Mouse (Mus musculus) kidney, postnatal 0 days (tissue): ENCODE results near the gene Sh3bp5. TPM values are rescaled to one million over a fixed set of nuclear protein-coding genes. Genes with fewer than 3 reads are reported as not detected.

Experiments used
- ATAC-seq: fragments of 200-750 bp; cut with Nextera tagmentation; replicated peaks from 2 replicates; pipeline ENCODE4 v1.8.0; 2017; ENCODE audit warnings: low read depth, moderate number of reproducible peaks, moderate TSS enrichment, moderate library complexity; ENCODE audit not compliant: low FRiP score
- DNase-seq: peaks from one replicate; pipeline ENCODE4 v3.0.0-alpha.2; 2016; ENCODE audit warnings: low spot score
- H3K27ac ChIP-seq: fragments of 300-500 bp; sonication (generic); 2 replicates; pipeline ENCODE4 v1.5.1; 2014; ENCODE audit warnings: mild to moderate bottlenecking
- H3K27me3 ChIP-seq: fragments of 300-500 bp; sonication (generic); 2 replicates; pipeline ENCODE4 v1.6.1; 2014; ENCODE audit warnings: low read length, mixed read lengths; ENCODE audit not compliant: insufficient read depth
- H3K36me3 ChIP-seq: fragments of 300-500 bp; sonication (generic); 2 replicates; pipeline ENCODE4 v1.6.1; 2014; ENCODE audit warnings: low read length, mixed read lengths; ENCODE audit not compliant: insufficient read depth
- H3K4me1 ChIP-seq: fragments of 300-500 bp; sonication (generic); replicated peaks from 2 replicates; pipeline ENCODE4 v1.6.1; 2014; ENCODE audit warnings: antibody characterized with exemption, low read length, mixed read lengths; ENCODE audit not compliant: insufficient read depth
- H3K4me2 ChIP-seq: fragments of 300-500 bp; sonication (generic); 2 replicates; pipeline ENCODE4 v1.6.1; 2014; ENCODE audit warnings: mild to moderate bottlenecking, low read length, moderate library complexity, mixed read lengths
- H3K4me3 ChIP-seq: fragments of 300-500 bp; sonication (generic); replicated peaks from 2 replicates; pipeline ENCODE4 v1.5.1; 2014; ENCODE audit warnings: low read depth, low read length
- H3K9ac ChIP-seq: fragments of 300-500 bp; sonication (generic); 2 replicates; pipeline ENCODE4 v1.6.1; 2014; ENCODE audit warnings: low read depth, low read length
- H3K9me3 ChIP-seq: fragments of 300-500 bp; sonication (generic); replicated peaks from 2 replicates; pipeline ENCODE4 v1.6.1; 2016; ENCODE audit warnings: low read length, inconsistent platforms, mixed read lengths
- CTCF ChIP-seq: IDR thresholded peaks from 2 replicates; pipeline ENCODE4 v1.5.1; 2016; ENCODE audit warnings: antibody characterized with exemption, low read depth, mild to moderate bottlenecking, moderate library complexity
- WGBS: fragments of 180-500 bp; shearing (Covaris S2); extraction: QIAGEN DNeasy Blood & Tissue Kit; methylation state at CpG from one replicate; pipeline ENCODE4 v1.1.7; 2014; 5-methylcytosine and 5-hydroxymethylcytosine counted together
- polyA plus RNA-seq: library from polyadenylated mRNA; unstranded; fragments of >200 nt; fragmentation: Nextera tagmentation; extraction: Ambion mirVana; gene quantifications from 2 replicates; pipeline ENCODE4 v1.2.1, GENCODE M21; 2015

Sh3bp5 gene
- polyA plus RNA-seq, 1 experiment from 2014 or later, result 45.2 TPM

- H3K27ac ChIP-seq, result peak overlapping the region; percentile 76
- peak; percentile 77 for DNase-seq
These were observed 14.9 kb downstream of the Sh3bp5 start for GRCm38 (mm10) chr14:31420985-31421384.

GRCm38 (mm10) chr14:31420562-31420961 is 15.3 kb downstream of the Sh3bp5 start:
- ATAC-seq, result no peak
- Histone ChIP-seq H3K4me3 (no peak overlapping the region), H3K9ac (no peak overlapping the region), H3K4me1 (peaks cover 30% of the 10 kb centered on the region), H3K36me3 (no peaks in the 10 kb centered on the region; the same call in 1 of the 2 replicates), H3K4me2 (no peak overlapping the region), H3K27ac (peak overlapping the region; percentile 76), H3K9me3 (no peaks in the 10 kb centered on the region), H3K27me3 (no peaks in the 10 kb centered on the region)
- TF ChIP-seq CTCF, result no peak
- no peak for DNase-seq
- WGBS, result 55% methylated on average over 7 of the region's 7 CpGs

More at GRCm38 (mm10) chr14:31420985-31421384, 14.9 kb downstream of the Sh3bp5 start:
- Histone ChIP-seq H3K9me3 (no peaks in the 10 kb centered on the region), H3K9ac (no peak overlapping the region), H3K4me1 (peaks cover 30% of the 10 kb centered on the region), H3K4me3 (no peak overlapping the region), H3K27me3 (no peaks in the 10 kb centered on the region), H3K4me2 (no peak overlapping the region), H3K36me3 (no peaks in the 10 kb centered on the region; the same call in 1 of the 2 replicates)
- WGBS, result 33% methylated on average over 7 of the region's 7 CpGs
- TF ChIP-seq CTCF, result no peak
- peak; percentile 59 for ATAC-seq

GRCm38 (mm10) chr14:31420135-31420534 is 15.7 kb downstream of the Sh3bp5 start:
- H3K36me3 ChIP-seq, result no peaks in the 10 kb centered on the region
- ATAC-seq, result no peak
- WGBS, result 88% methylated on average over 8 of the region's 8 CpGs
- TF ChIP-seq CTCF, result no peak
- no peak overlapping the region for H3K4me2 ChIP-seq
- peak overlapping the region; percentile 76 for H3K27ac ChIP-seq
- H3K27me3 ChIP-seq, result no peaks in the 10 kb centered on the region
- peaks cover 33% of the 10 kb centered on the region for H3K4me1 ChIP-seq
- no peak for DNase-seq
- H3K9me3 ChIP-seq, result no peaks in the 10 kb centered on the region
- H3K4me3 ChIP-seq, result no peak overlapping the region
- no peak overlapping the region for H3K9ac ChIP-seq

- ATAC-seq (peak; percentile 77), DNase-seq (peak; percentile 56)
- no peaks in the 10 kb centered on the region for H3K9me3 ChIP-seq
- no peak overlapping the region; the same call in 1 of the 2 replicates for H3K9ac ChIP-seq
- no peaks in the 10 kb centered on the region for H3K27me3 ChIP-seq
- H3K4me1 ChIP-seq, result peaks cover 34% of the 10 kb centered on the region
- H3K4me2 ChIP-seq, result no peak overlapping the region
- H3K4me3 ChIP-seq, result no peak overlapping the region
- no peaks in the 10 kb centered on the region for H3K36me3 ChIP-seq
- no peak for TF ChIP-seq CTCF
- H3K27ac ChIP-seq, result peak overlapping the region; percentile 76; the same call in 1 of the 2 replicates
- WGBS, result 41% methylated on average over 4 of the region's 4 CpGs
These were observed 16.6 kb downstream of the Sh3bp5 start for GRCm38 (mm10) chr14:31419279-31419678.

GRCm38 (mm10) chr14:31416835-31417549 is 18.9 kb downstream of the Sh3bp5 start:
- WGBS, result 65% methylated on average over 16 of the region's 16 CpGs
- no peak overlapping the region for H3K4me3 ChIP-seq
- H3K4me2 ChIP-seq, result no peak overlapping the region
- ATAC-seq, result no peak
- no peak for DNase-seq
- no peaks in the 10 kb centered on the region for H3K36me3 ChIP-seq
- H3K9ac ChIP-seq, result no peak overlapping the region
- no peaks in the 10 kb centered on the region for H3K27me3 ChIP-seq
- no peaks in the 10 kb centered on the region for H3K9me3 ChIP-seq
- H3K27ac ChIP-seq, result no peak overlapping the region
- H3K4me1 ChIP-seq, result peaks cover 47% of the 10 kb centered on the region
- TF ChIP-seq CTCF, result no peak

GRCm38 (mm10) chr14:31416411-31416810 is 19.5 kb downstream of the Sh3bp5 start:
- Histone ChIP-seq H3K36me3 (no peaks in the 10 kb centered on the region), H3K4me1 (peaks cover 42% of the 10 kb centered on the region), H3K9me3 (no peaks in the 10 kb centered on the region), H3K4me2 (no peak overlapping the region), H3K27ac (no peak overlapping the region), H3K9ac (no peak overlapping the region), H3K27me3 (no peaks in the 10 kb centered on the region), H3K4me3 (no peak overlapping the region)
- 81% methylated on average over 3 of the region's 3 CpGs for WGBS
- no peak for DNase-seq
- no peak for ATAC-seq
- no peak for TF ChIP-seq CTCF
